Mouse (Mus musculus) urinary bladder, postnatal 14 days (tissue): ENCODE data around the gene Prune1.

Experiments
- DNase-seq: peaks from one replicate; pipeline ENCODE4 v3.0.0; 2021; ENCODE audit warnings: low spot score

The Prune1 gene

GRCm38 (mm10) chr3:95306244-95306643 lies 24.4 kb upstream of the Prune1 start:
- DNase-seq: no peak

GRCm38 (mm10) chr3:95301204-95301796 lies 19.4 kb upstream of the Prune1 start:
- no peak for DNase-seq

DNA sequence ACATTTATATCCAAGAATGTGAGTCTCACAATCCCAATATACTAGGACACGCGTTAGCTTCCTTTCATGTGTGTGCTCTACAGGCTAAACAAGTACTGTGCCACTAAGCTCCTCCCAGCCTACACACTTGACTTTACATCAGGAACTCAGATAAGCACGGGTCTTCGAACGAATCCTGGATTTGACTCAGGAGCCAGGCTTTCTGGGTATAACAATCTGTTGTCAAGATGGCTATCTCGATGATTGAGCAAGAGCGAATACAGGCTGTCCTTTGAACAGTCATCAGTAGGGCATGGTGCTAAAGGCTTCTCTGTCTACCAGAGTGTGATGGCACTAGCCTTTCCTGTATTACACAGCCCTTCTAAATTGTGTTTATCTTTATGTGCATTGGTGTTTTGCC lies 16.1 kb upstream of the Prune1 start:
- peak; percentile 51 for DNase-seq

GRCm38 (mm10) chr3:95296103-95296469 lies 14.2 kb upstream of the Prune1 start:
- DNase-seq: peak; percentile 60

DNA sequence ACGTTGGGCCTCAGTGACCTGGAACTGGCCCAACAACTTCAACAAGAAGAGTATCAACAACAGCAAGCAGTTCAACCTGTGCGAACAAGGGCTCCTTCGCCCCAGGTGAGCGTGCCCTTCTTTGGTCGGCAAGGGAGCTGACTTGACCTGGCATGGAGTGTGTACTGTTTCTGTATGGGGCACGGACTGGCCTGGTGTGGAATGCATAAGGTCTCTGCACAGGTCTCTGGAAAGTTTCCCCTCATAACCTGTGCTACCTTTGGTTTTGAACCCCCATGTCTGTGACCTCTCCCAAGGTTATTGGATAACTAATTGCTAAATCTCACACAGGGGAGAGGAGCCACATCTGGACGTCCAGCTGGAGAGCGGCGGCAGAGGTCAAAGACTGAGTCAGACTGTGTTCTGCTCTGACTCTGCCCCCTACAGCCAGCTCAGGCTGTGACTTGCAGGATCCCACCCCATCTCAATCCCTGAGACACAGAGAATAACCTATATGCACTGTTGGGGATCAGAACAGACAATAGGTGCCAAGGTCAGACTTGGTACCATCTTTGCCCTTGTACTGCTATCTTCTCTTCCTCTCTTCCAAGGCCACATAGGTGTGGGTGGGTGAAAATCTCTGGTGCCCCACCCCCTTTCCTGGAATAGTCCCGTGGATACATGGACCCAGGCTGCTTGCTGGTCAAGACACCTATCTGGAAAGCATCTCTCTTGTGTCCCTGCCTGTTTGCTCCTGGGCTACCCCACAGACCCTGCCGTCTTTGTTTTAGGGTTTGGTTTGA lies 13.6 kb upstream of the Prune1 start:
- DNase-seq: peak; percentile 36

GRCm38 (mm10) chr3:95294718-95295117 lies 12.8 kb upstream of the Prune1 start:
- DNase-seq: no peak

GRCm38 (mm10) chr3:95294316-95294715 lies 12.4 kb upstream of the Prune1 start:
- DNase-seq: no peak

DNA sequence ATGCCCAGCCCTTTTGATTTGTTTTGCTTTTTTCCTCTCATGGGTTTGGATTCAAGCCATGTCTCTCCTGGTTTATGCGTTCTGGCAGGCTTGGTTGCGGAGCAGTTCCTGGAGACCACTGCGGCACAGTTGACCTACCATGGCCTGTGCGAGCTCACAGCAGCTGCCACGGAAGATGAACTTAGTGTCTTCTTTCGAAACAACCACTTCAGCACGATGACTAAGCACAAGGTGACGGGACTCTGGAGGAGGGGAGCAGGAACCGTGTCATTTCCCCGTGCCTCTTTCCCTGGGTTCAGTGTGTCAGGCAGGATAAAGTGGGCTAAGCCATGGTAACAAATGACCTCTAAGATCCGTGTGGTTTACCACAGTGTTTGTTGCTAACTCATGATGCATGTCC lies 11.7 kb upstream of the Prune1 start:
- DNase-seq: no peak

DNA sequence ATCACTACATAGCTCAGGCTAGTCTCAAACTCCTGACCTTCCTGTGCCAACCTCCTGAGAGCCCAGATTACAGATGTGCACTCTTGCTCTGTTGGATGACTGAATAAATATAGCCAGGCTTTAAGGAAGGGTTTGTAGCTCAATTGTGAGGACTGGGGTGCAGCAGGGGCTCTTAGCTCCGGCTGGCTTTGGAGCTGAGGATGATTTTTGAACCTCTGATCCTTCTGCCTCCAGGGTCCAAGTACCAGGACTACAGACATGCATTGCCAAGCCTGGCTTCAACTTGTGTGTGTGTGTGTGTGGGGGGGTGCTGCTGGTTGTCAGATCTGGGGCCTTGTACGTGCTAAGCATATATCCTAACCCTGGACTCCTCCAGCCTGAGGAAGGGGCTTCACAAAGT lies 11.0 kb upstream of the Prune1 start:
- DNase-seq: no peak

DNA sequence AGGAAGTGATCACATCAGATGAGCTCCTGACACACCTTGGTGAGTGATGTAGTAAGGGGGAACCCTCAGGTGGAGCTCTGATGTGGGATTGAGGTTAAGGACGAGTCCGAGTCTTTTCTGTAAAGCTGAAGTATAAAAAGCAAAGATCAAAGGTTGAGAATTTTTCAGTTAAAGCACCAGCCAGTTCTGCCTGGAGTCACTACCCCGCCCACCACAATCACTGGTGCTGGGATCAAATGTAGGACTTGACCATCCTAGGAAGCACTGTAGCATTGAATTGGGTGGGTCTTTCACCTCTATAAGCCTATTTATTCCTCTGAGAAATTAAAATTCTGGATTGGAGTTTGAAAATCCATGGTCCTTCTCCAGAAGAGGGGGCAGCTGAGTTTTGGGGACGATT lies 9.2 kb upstream of the Prune1 start:
- no peak for DNase-seq

- no peak for DNase-seq
Measured at GRCm38 (mm10) chr3:95290156-95290555, 8.3 kb upstream of the Prune1 start.

DNA sequence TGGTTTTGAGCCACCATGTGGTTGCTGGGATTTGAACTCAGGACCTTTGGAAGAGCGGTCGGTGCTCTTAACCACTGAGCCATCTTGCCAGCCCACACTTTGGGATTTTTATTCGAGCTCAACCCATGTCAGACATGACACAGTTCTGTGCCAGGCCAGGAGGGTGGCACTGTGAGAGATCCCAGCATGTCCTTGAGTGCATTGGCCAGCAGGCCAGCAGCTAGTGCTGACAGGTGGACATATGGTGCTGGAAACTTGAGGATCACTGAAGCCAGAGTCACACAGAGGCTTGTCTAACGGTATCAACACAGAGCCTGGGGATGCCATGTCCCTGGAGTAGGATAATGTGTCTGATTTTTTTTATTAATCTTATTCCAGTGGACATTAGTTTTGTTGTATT lies 7.5 kb upstream of the Prune1 start:
- DNase-seq: no peak

- no peak for DNase-seq
Measured at GRCm38 (mm10) chr3:95287541-95287940, 5.7 kb upstream of the Prune1 start.

DNA sequence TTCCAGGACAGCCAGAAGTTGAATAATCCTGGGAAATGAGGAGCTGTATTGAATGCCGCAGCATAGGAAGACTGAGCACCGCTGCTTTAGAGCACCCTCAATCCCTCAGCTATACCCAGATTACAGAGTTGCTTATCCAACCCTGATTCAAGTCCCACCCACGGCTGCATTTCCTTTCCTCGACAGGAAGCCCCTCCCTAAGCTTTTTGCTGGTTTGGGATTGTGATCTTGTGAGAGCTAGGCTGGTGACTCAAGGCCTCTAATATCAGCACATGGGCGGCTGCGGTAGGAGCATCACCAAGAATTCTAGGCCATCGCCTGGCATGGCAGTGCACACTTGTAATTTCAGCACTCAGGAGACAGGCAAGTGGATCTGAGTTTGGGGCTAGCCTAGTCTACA lies 4.6 kb upstream of the Prune1 start:
- no peak for DNase-seq

DNA sequence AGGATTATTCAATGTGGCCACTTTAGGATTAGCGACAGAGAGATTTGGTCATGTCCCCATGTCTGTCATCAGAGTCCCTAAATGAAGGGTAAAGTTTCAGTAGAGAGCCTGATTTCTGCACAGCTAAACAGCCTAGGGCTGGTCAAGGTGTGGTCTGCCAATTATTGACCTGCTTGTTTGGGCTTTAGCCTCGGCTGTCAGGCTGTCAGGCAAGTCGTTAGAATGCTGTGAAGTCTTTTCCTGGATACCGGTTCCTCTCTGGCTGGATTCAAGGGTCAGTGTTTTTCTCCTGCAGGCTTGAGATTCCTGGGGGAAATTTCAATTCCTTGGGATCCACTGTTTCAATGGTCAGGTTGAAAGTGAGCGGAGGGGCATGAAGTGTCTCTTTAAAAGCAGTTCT lies 4.1 kb upstream of the Prune1 start:
- no peak for DNase-seq

- DNase-seq: no peak
Measured at GRCm38 (mm10) chr3:95285390-95285789, 3.5 kb upstream of the Prune1 start.

GRCm38 (mm10) chr3:95284501-95285281 lies 2.8 kb upstream of the Prune1 start:
- peak; percentile 40 for DNase-seq

DNA sequence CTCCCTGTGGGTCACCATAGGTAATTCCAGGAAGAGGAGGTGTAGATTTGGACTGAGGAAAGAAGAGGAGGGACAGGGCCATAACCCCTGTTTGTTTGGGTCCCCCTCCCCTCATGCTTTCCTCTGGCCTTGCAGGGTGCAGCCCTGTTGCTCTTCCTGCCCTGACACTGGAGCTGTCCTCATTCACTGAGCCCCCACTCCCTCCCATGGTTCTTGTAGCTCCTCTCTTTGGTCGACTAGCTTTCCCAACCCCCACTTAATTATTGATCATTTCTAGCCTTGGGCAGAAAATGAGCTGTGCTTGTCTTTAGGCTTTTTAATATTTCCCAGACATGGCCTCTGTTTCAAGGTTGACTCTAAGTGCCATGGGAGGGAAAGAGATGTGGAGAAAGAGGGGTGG lies 2.2 kb upstream of the Prune1 start:
- DNase-seq: no peak

DNA sequence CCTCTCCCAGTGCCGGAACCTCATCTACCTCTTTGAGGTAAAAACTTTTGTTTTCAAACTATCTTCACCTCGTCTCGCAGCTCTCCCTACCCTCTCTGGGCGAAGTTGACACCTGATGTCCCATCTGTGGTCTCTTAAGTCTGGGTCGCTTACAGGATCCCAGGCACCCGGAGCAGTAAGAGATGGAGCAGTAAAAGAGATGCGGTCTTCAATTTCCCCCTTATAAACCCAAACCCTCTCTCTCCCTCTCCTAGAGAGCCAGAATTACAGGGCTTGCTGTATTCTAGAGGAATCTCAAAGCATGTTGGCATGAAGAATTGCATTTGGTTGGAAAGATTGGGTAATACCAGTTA lies 1.7 kb upstream of the Prune1 start:
- no peak for DNase-seq

- DNase-seq: peak; percentile 85
Measured at GRCm38 (mm10) chr3:95282865-95283588, 1.2 kb upstream of the Prune1 start.

DNA sequence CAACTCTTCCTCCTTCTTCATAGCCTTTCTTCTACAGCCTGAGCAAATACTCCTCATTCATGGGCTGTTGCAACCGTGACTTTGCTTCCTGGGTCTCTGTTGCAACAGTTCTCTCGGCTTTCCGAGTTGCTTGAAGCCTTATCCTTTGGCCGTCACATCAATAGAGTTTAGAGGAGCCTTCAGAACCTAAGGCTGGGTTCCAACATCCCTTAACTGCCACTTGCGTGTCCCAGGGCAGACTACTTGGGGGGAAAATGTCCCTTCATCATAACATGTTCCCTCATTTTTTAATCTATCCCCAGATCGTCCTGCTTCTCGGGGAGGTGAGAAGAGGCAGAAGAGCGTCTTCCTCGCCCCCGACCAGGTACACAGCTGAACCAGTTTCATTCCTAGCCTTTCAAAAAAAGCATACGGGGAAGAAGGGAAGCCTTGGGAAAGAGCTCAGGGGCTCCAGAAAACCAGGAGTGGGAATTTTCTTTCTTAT lies 547 bp upstream of the Prune1 start:
- DNase-seq: peak; percentile 47

DNA sequence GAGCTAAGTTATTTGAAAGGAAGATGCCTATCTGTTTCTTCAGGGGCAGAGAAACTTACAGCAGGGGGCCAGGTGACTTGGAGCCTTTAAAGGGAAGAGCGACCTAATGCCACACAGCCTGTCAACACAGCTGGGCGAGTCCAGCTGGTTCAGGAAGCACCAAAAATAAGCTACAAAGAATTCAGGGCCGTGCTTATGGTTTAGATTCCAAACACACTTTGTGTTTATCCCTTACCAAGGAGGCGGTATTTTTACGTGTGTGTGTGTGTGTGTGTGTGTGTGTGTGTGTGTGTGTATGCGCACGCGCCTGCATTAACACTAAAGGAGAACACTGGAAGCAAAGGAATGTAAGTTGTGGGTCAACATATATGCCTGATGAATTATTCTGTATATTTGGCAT lies 1.1 kb downstream of the Prune1 start:
- peak; percentile 29 for DNase-seq
